Mouse (Mus musculus) neural tube, embryonic 15.5 days (tissue): ENCODE data around the gene Rundc3a. TPM values are rescaled to one million over a fixed set of nuclear protein-coding genes. Genes with fewer than 3 reads are reported as not detected.
"Not testable (repeated sequence)": the region's sequence is repeated elsewhere in the genome, so short reads cannot be mapped to it uniquely, and the experiment has no call there.

ENCODE experiments used
- ATAC-seq: fragments of 200-750 bp; cut with Nextera tagmentation; 2 replicates; pipeline ENCODE4 v1.8.0; 2017; ENCODE audit warnings: mild to moderate bottlenecking, moderate TSS enrichment, moderate library complexity; ENCODE audit not compliant: low FRiP score
- H3K27ac ChIP-seq: fragments of 300-500 bp; sonication (generic); replicated peaks from 2 replicates; pipeline ENCODE4 v1.5.1; 2015; ENCODE audit warnings: mild to moderate bottlenecking, inconsistent platforms
- H3K27me3 ChIP-seq: fragments of 300-500 bp; sonication (generic); replicated peaks from 2 replicates; pipeline ENCODE4 v1.6.1; 2015; ENCODE audit warnings: inconsistent platforms
- H3K36me3 ChIP-seq: fragments of 300-500 bp; sonication (generic); 2 replicates; pipeline ENCODE4 v1.6.1; 2015; ENCODE audit warnings: inconsistent platforms
- H3K4me1 ChIP-seq: fragments of 300-500 bp; sonication (generic); 2 replicates; pipeline ENCODE4 v1.6.1; 2015; ENCODE audit warnings: inconsistent platforms
- H3K4me2 ChIP-seq: fragments of 300-500 bp; sonication (generic); 2 replicates; pipeline ENCODE4 v1.6.1; 2015; ENCODE audit warnings: inconsistent platforms, mild to moderate bottlenecking, moderate library complexity
- H3K4me3 ChIP-seq: fragments of 300-500 bp; sonication (generic); replicated peaks from 2 replicates; pipeline ENCODE4 v1.5.1; 2015; ENCODE audit warnings: mild to moderate bottlenecking, inconsistent platforms
- H3K9ac ChIP-seq: fragments of 300-500 bp; sonication (generic); replicated peaks from 2 replicates; pipeline ENCODE4 v1.6.1; 2015; ENCODE audit warnings: mild to moderate bottlenecking, inconsistent platforms
- H3K9me3 ChIP-seq: fragments of 300-500 bp; sonication (generic); replicated peaks from 2 replicates; pipeline ENCODE4 v1.6.1; 2016; ENCODE audit warnings: inconsistent platforms
- WGBS: fragments of 180-500 bp; shearing (Covaris S2); methylation state at CpG from one replicate; pipeline ENCODE4 v1.1.7; 2015; ENCODE audit warnings: mixed read lengths; 5-methylcytosine and 5-hydroxymethylcytosine counted together
- polyA plus RNA-seq: library from polyadenylated mRNA; unstranded; fragments of >200 nt; fragmentation: Nextera tagmentation; extraction: Ambion mirVana; gene quantifications from 2 replicates; pipeline ENCODE4 v1.2.1, GENCODE M21; 2015

The Rundc3a gene
- polyA plus RNA-seq, 1 experiment from 2014 or later: 138 TPM

DNA sequence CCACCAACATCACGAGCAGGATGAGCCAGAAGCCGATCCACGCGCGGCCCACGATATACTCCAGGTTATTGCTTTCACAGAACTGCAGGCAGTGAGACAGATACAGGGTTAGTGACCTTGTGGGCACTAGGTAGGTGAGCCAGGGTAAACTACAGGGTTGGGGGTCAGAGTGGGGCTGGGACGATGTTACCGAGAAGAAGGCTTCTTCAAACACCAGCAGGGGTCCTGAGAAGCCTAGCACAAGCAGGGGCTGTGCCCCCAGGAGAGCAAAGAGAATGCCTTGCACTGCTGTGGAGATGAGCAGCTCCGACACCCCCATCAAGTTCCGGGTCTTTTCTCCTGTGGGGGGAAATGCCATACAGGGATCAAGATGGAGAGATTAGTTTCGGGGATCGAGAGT is 37.0 kb upstream of the Rundc3a start:
- no peak overlapping the region for H3K4me2 ChIP-seq
- H3K4me1 ChIP-seq: no peaks in the 10 kb centered on the region
- H3K9me3 ChIP-seq: no peaks in the 10 kb centered on the region
- ATAC-seq: no peak
- no peak overlapping the region for H3K27ac ChIP-seq
- no peak overlapping the region for H3K9ac ChIP-seq
- 85% methylated on average over 12 of the region's 12 CpGs for WGBS
- H3K27me3 ChIP-seq: peaks cover 1% of the 10 kb centered on the region
- H3K4me3 ChIP-seq: no peak overlapping the region
- no peaks in the 10 kb centered on the region for H3K36me3 ChIP-seq

DNA sequence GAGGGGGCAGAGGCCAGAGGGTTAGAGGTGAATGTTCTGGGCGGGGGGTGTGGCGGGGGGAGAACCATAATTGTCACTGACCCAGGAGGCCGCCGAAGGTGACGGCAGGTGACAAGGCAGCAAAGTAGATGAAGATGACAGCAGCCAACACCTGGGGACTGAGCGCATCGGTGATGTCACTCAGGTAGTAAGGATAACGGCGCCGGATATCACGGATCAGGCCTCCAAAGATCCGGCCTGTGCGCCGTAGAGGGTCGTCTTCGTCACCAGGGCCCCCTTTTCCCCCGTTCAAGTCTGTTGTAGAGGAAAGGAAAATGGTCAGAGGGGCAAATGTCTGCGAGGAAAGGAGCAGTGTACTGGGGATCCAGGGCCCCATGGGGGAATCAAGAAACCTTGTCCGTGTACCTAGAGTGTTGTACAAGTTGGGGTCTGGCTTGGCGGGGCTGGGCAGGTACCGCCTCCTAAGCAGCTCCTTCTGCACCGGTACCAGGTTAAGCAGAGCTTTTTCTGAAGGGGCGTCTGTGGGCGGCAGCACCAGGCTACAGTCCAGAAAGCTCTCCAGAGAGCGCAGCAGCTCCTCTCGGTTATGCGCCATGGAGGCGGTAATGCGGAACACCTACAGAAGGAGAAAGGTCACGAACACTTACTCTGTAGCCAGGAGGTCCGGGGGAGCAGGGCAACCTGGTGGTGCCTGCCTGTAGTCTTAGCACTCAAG is 36.4 kb upstream of the Rundc3a start:
- no peak for ATAC-seq
- Histone ChIP-seq H3K36me3 (no peaks in the 10 kb centered on the region), H3K9me3 (no peaks in the 10 kb centered on the region), H3K27ac (no peak overlapping the region), H3K4me1 (no peaks in the 10 kb centered on the region), H3K4me2 (no peak overlapping the region), H3K9ac (no peak overlapping the region), H3K27me3 (no peaks in the 10 kb centered on the region; the same call in none of the 2 replicates), H3K4me3 (no peak overlapping the region)
- 75% methylated on average over 31 of the region's 31 CpGs for WGBS

DNA sequence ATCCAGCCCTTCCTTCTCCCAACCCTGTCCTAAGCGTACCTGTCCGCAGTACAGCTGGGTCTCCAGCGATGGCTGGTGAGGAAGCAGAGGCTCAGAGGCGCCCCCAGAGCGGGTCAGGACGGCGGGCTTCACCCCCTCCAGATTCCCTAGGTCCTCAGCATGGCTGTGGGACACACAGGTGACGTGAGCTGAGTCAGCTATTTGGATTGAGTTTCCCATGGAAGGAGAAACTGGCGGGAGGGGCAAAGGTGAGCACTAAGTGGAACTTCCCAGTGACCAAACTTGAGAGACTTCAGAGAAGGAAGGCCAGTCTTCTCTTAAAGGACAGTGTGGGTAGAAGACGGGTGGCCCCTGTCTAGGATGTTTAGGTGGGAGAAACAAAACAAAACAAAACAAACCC is 34.8 kb upstream of the Rundc3a start:
- 73% methylated on average over 10 of the region's 10 CpGs for WGBS
- Histone ChIP-seq H3K4me1 (no peaks in the 10 kb centered on the region), H3K36me3 (no peaks in the 10 kb centered on the region), H3K4me3 (no peak overlapping the region), H3K9ac (no peak overlapping the region), H3K27ac (no peak overlapping the region), H3K4me2 (no peak overlapping the region), H3K9me3 (no peaks in the 10 kb centered on the region), H3K27me3 (no peaks in the 10 kb centered on the region; the same call in 1 of the 2 replicates)
- no peak for ATAC-seq

DNA sequence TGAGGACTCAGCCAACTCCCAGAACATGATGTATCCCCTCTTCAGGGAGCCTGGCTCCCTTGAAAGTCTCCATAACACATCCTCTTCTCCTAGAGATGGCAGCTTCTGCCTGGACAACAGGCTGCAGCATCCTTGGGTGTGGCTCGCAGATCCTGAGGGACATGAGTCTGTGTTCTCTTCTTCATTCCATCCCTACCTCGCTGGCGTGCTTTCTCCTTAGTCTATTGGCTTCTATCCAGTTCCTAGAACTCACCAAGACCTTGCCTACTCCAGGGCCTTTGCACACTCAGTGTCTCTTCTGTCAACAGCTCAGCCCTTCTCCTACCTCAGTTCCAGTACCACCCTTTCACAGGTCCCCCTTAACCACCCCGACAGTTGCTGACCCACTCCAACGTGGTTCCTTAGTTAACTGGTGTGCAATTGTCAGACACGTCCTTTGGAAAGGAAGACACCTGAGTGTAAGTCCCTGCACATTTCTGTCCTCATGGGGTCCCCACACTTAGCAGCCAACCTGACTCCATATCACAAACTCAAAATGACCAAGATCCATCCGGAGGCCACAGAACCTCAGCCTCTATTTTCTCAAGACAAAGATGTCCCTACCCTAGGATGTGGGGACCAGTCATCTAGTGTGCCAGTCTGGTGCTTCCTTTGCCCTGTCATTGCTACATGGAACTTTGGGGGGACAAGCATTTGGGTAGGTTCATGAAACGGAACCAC is 31.3 kb upstream of the Rundc3a start:
- Histone ChIP-seq H3K9me3 (no peaks in the 10 kb centered on the region), H3K27ac (no peak overlapping the region), H3K36me3 (no peaks in the 10 kb centered on the region), H3K27me3 (no peaks in the 10 kb centered on the region; the same call in 1 of the 2 replicates), H3K4me2 (no peak overlapping the region), H3K4me1 (no peaks in the 10 kb centered on the region), H3K4me3 (no peak overlapping the region), H3K9ac (no peak overlapping the region)
- WGBS: 88% methylated on average over 8 of the region's 8 CpGs
- no peak for ATAC-seq

DNA sequence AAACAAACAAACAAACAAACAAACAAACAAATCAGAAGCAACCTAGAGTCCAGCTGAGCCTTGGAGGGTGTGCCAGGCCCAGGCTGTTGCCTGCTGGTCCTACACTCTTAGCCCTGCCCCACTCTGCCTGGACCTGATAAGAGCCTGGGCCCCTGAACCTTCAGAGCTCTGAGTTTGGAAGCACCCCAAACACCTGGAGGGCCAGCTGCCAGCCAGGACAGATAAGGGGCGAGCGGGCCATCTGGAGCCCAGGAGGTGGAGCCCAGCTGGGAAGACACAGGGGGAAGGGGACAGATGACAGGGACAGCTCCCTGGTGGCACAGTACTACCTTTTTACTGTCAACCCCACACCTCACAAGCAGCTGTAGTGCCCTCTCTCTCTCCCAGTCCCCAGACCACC is 29.6 kb upstream of the Rundc3a start:
- H3K9me3 ChIP-seq: no peaks in the 10 kb centered on the region
- no peak overlapping the region for H3K4me2 ChIP-seq
- 73% methylated on average over 2 of the region's 2 CpGs for WGBS
- no peak for ATAC-seq
- no peak overlapping the region for H3K9ac ChIP-seq
- H3K36me3 ChIP-seq: no peaks in the 10 kb centered on the region
- no peaks in the 10 kb centered on the region for H3K4me1 ChIP-seq
- H3K27ac ChIP-seq: no peak overlapping the region
- no peaks in the 10 kb centered on the region for H3K27me3 ChIP-seq
- no peak overlapping the region for H3K4me3 ChIP-seq

DNA sequence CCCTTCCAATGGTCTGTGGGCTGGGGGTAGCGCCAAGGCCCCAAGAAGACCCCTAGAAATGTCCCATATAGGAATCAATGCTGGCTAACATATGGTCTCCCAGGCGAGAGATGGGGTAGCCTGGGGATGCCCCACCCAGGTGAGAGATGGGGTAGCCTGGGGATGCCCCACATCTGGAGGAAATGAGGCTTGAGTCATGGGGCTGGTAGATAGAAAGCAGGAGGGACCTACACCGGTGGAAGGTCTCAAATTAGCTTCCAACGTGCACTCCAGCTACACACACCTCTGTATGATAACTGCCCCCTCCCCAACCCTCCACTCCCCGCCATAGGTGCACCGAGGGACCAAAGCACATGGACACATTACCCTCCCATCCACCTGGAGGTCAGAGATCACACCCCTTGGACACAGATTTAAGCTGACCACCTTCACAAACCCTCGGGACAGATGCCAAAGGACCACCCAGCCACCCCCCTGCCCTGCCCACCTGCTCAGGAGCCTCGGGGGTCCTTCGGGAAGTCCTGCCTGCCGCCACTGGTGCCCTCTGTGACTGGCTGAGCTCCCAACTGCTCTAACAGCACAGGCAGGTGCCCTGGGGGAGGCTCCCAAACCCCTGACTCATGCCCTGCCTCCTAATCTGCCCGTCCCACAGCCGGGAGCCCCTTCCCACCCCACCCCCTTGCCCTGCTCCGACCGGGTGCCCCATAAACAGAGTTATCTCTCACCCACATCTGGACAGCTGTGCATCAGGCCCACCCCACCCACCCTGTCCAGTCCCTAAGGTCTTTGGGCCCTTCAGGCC is 28.4 kb upstream of the Rundc3a start:
- 82% methylated on average over 14 of the region's 14 CpGs for WGBS
- ATAC-seq: no peak
- no peak overlapping the region for H3K9ac ChIP-seq

DNA sequence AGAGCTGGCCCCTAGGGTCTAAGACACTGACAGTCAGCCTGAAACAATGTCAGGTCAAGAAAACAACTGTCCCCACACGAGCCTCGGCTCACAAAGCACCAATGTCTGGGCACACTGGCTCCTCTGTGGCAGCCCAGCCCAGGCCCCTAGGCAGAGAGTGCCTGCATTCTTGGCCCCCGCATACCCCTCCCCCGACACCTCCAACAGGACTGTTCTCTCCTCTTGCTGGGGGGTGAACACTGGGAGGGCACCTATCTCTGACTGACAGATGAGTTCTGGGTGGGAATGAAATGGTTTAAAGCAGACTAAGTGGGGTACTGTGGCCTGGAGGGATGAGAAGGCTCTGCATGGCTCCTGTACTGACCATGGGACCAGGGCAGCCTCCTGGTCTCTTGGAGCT is 27.5 kb upstream of the Rundc3a start:
- Histone ChIP-seq H3K9ac (no peak overlapping the region), H3K9me3 (no peaks in the 10 kb centered on the region), H3K27ac (no peak overlapping the region), H3K4me1 (no peaks in the 10 kb centered on the region), H3K36me3 (no peaks in the 10 kb centered on the region), H3K4me3 (no peak overlapping the region), H3K4me2 (no peak overlapping the region), H3K27me3 (no peaks in the 10 kb centered on the region)
- 65% methylated on average over 4 of the region's 4 CpGs for WGBS
- ATAC-seq: no peak

More for the DNA sequence above, 28.4 kb upstream of the Rundc3a start:
- Histone ChIP-seq H3K9me3 (no peaks in the 10 kb centered on the region), H3K4me2 (no peak overlapping the region), H3K4me1 (no peaks in the 10 kb centered on the region), H3K27ac (no peak overlapping the region), H3K27me3 (no peaks in the 10 kb centered on the region), H3K36me3 (no peaks in the 10 kb centered on the region), H3K4me3 (no peak overlapping the region)

DNA sequence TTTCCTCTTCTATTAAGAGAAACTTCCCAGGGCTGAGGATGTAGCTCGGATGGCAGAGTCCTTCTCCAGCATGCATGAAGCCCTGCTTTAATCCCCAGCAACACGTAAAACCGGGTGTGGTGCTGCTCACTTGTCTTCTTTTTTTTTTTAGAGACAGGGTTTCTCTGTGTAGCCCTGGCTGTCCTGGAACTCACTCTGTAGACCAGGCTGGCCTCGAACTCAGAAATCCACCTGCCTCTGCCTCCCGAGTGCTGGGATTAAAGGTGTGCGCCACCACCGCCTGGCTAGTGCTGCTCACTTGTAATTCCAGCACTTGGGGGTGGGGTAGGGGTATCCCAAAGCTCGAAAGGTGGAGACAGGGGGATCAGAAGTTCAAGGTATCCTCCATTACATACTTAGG is 27.1 kb upstream of the Rundc3a start, which contains the start of gene Slc4a1:
TSS of gene Slc4a1 (minus strand) at position 101 of the 400 bp plus-strand sequence.
- H3K9ac ChIP-seq, H3K4me2 ChIP-seq, H3K27ac ChIP-seq, H3K4me3 ChIP-seq, H3K36me3 ChIP-seq, H3K4me1 ChIP-seq, H3K9me3 ChIP-seq, H3K27me3 ChIP-seq, ATAC-seq: not testable (repeated sequence)
- WGBS: 87% methylated on average over 8 of the region's 8 CpGs

DNA sequence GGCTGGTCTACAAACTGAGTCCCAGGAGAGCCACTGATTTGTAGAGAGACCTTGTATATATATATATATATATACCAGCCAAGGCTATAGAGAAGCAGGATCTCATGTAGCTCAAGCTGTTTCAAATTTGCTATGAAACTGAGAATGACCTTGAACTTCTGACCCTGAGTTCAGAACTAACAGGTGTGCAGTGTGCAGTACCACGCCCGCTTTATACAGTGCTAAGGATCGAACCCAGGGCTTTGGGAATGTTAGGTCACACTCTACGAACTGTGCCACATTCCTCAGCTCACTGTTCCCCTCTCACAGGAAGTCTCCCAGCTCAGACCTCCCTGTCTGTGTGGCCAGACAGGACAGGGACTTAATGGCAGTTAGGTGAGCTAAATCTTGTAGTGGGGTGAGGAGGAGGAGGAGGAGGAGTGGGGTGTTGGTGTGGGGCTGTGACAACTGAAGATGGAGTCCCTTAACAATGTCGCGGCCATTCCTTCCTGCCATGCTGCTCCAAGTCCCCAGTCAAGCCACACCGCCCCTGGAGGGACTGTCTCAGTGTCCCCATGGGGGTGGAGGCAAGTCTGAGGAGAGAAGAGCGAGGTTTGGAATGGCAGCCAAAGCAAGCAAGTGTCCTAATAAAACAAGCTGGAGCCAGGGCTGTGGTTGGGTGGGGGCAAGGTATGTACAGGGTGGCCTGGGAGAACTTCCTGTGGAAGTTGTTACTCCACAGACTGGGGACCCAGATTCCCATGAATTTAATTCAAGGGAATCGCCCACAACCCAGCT is 25.5 kb upstream of the Rundc3a start:
- no peak overlapping the region for H3K27ac ChIP-seq
- no peaks in the 10 kb centered on the region; the same call in 1 of the 2 replicates for H3K27me3 ChIP-seq
- H3K9ac ChIP-seq: no peak overlapping the region
- no peaks in the 10 kb centered on the region for H3K36me3 ChIP-seq
- WGBS: 82% methylated on average over 9 of the region's 9 CpGs
- no peaks in the 10 kb centered on the region for H3K9me3 ChIP-seq
- H3K4me1 ChIP-seq: no peaks in the 10 kb centered on the region
- no peak for ATAC-seq
- no peak overlapping the region for H3K4me2 ChIP-seq
- no peak overlapping the region for H3K4me3 ChIP-seq

DNA sequence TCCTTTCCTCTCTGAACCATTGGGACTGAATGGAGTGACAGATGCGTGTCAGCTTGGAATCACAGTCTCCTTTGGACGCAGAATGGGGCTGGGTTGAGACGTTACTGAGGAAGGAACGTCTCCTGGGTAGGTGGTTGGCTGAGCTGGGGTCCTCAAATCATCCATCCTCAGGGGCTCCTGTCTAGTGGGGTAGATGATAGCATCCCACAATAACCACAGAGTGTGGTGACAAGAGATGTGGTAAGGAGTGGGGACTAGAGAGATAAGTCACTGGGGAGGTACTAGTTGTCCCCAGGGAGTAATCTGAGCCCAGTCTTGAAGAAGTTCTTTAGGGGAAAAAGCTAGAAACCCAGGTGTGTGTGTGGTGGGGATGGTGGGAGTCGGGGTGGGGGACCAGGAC is 24.9 kb upstream of the Rundc3a start:
- Histone ChIP-seq H3K9ac (no peak overlapping the region), H3K9me3 (no peaks in the 10 kb centered on the region), H3K36me3 (no peaks in the 10 kb centered on the region), H3K4me2 (no peak overlapping the region), H3K4me1 (no peaks in the 10 kb centered on the region), H3K27ac (no peak overlapping the region), H3K27me3 (no peaks in the 10 kb centered on the region; the same call in 1 of the 2 replicates), H3K4me3 (no peak overlapping the region)
- 79% methylated on average over 5 of the region's 5 CpGs for WGBS
- no peak for ATAC-seq

DNA sequence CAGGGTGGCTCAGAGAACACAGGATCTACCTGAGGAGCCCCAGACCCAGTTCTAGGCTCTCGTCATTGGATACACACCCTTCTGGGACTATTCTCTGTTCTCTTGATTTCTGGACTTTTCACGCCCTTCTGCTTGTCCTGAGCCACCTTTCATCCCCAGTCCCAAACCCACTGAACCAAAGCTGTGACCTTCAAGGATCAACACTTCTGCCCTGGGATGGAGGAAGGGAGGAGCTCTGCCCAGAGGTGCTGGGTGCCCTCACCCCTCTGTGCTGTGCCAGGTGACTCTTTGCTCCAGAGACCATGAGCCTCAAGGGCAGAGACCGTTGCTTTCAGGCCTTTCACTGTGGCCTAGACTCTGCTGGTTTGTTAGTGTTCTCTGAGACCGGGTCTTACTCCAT is 23.9 kb upstream of the Rundc3a start:
- no peaks in the 10 kb centered on the region for H3K36me3 ChIP-seq
- H3K9me3 ChIP-seq: no peaks in the 10 kb centered on the region
- no peak overlapping the region for H3K4me2 ChIP-seq
- H3K27ac ChIP-seq: no peak overlapping the region
- ATAC-seq: no peak
- WGBS: 77% methylated on average over 4 of the region's 4 CpGs
- no peak overlapping the region for H3K9ac ChIP-seq
- no peaks in the 10 kb centered on the region; the same call in 1 of the 2 replicates for H3K27me3 ChIP-seq
- H3K4me1 ChIP-seq: no peaks in the 10 kb centered on the region
- no peak overlapping the region for H3K4me3 ChIP-seq
